Mouse (Mus musculus): ENCODE results near the gene Il1b.

DNA sequence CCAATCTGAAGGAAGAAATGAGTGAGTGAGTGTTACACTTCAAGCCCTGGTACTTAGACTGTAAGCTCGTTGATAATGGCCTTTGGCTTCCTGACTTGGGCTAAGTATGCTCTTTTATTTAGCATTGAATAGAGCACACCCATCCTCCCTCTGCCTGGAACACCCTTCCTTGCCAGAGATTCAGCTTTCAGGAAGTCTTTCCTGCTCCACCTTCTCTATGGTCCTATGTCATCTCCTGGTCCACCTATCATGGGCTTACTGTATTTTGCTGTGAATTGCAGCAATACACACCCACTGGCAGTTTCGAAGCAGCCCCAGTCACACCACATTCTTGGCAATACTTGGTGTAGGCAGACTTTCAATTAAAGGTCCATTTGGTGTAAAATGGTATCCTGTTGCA is 18.4 kb upstream of the Il1b start:
- TF ChIP-seq CTCF (IDR thresholded peaks at IDR 0.05; ENCODE audit: control insufficient read depth, insufficient read depth, insufficient read length) (no peak), MAX (IDR thresholded peaks at IDR 0.05) (no peak), MYOG (IDR thresholded peaks at IDR 0.05; ENCODE audit: control insufficient read depth, extremely low read depth, insufficient read length) (no peak)
